Mouse (Mus musculus) ES-E14 (cell line): ENCODE measurements around the gene Krt9. TPM values are rescaled to one million over a fixed set of nuclear protein-coding genes. Genes with fewer than 3 reads are reported as not detected.

Experiments
- DNase-seq: peaks from one replicate; pipeline ENCODE4 v3.0.0-alpha.2; 2013; ENCODE audit warnings: low read depth, low spot score
- H3K27ac ChIP-seq: 2 replicates; pipeline ENCODE4 v1.5.1; 2012; ENCODE audit warnings: low read depth, mild to moderate bottlenecking, low read length, moderate library complexity, mixed read lengths; ENCODE audit not compliant: poor library complexity, insufficient read depth, severe bottlenecking
- H3K36me3 ChIP-seq: 2 replicates; pipeline ENCODE4 v1.6.1; 2012; ENCODE audit warnings: mild to moderate bottlenecking, low read length, moderate library complexity, mixed read lengths; ENCODE audit not compliant: control insufficient read depth, poor library complexity, insufficient read depth, severe bottlenecking
- H3K4me1 ChIP-seq, 2 experiments: fragments of 150-350 bp in 1 of 2; sonication (generic) in 1 of 2; 2 replicates each; pipeline ENCODE4 v1.6.1; 2012; ENCODE audit warnings: low read length in 2 of 2, mild to moderate bottlenecking in 1 of 2, mixed read lengths in 1 of 2; ENCODE audit not compliant: control insufficient read depth in 2 of 2, insufficient read depth in 2 of 2, poor library complexity in 1 of 2
- H3K4me3 ChIP-seq, 2 experiments: fragments of 150-350 bp in 1 of 2; sonication (generic) in 1 of 2; 2 replicates each; pipeline ENCODE4 v1.5.1; 2012; ENCODE audit warnings: low read length in 2 of 2, low read depth in 1 of 2, mild to moderate bottlenecking in 1 of 2, mixed read lengths in 1 of 2; ENCODE audit not compliant: insufficient read depth in 1 of 2, poor library complexity in 1 of 2, severe bottlenecking in 1 of 2
- H3K9ac ChIP-seq: 2 replicates; pipeline ENCODE4 v1.6.1; 2012; ENCODE audit warnings: low read depth, mild to moderate bottlenecking, low read length, mixed read lengths; ENCODE audit not compliant: poor library complexity, insufficient read depth, severe bottlenecking
- H3K9me3 ChIP-seq: fragments of 150-350 bp; sonication (generic); 2 replicates; pipeline ENCODE4 v1.6.1; 2012; ENCODE audit warnings: low read depth, mild to moderate bottlenecking, low read length; ENCODE audit not compliant: control insufficient read depth, insufficient read depth
- CHD2 ChIP-seq: IDR thresholded peaks from 2 replicates; pipeline ENCODE4 v1.6.1; 2014; ENCODE audit warnings: mild to moderate bottlenecking, low read depth, low read length, inconsistent platforms
- HCFC1 ChIP-seq: IDR thresholded peaks from 2 replicates; pipeline ENCODE4 v1.6.1; 2012; ENCODE audit warnings: low read length, inconsistent platforms, borderline replicate concordance; ENCODE audit not compliant: insufficient read depth
- MAFK ChIP-seq: IDR thresholded peaks from 2 replicates; pipeline ENCODE4 v1.6.1; 2014; ENCODE audit warnings: mild to moderate bottlenecking, low read depth, low read length, inconsistent platforms; ENCODE audit not compliant: insufficient read depth
- ZC3H11A ChIP-seq: IDR thresholded peaks from 2 replicates; pipeline ENCODE4 v1.6.1; 2012; ENCODE audit warnings: low read depth, mild to moderate bottlenecking, inconsistent platforms, low read length, borderline replicate concordance
- ZNF384 ChIP-seq: IDR thresholded peaks from 2 replicates; pipeline ENCODE4 v1.6.1; 2012; ENCODE audit warnings: low read depth, low read length, inconsistent platforms
- in situ Hi-C, 2 experiments: fragments of 600-800 bp; cut with MboI; formaldehyde crosslinking; loops; one replicate each; pipeline ENCODE4 v1.15.1; 2025; ENCODE audit warnings: low sequenced_read_pairs in 2 of 2, inconsistent platforms in 1 of 2; ENCODE audit not compliant: unreplicated experiment in 2 of 2
- total RNA-seq: library from RNA; depleted of rRNA; stranded (reverse); fragments of 300-350 nt; gene quantifications from 2 replicates; pipeline ENCODE4 v1.2.3, GENCODE M21; 2012

Gene Krt9
- total RNA-seq, 1 experiment: 0.09 TPM

GRCm38 (mm10) chr11:100164392-100164791 is 28.7 kb downstream of the Krt9 start:
- H3K27ac ChIP-seq: no peak overlapping the region
- no peaks in the 10 kb centered on the region for H3K36me3 ChIP-seq
- DNase-seq: no peak
- no peaks in the 10 kb centered on the region for H3K9me3 ChIP-seq
- TF ChIP-seq ZC3H11A: no peak
- TF ChIP-seq HCFC1: no peak
- TF ChIP-seq CHD2: no peak
- TF ChIP-seq ZNF384: no peak
- no peak for TF ChIP-seq MAFK
- H3K4me1 ChIP-seq: peaks cover 0 to 6% of the 10 kb centered on the region in 2 experiments; a peak in 1 of 4 replicates
- H3K9ac ChIP-seq: no peak overlapping the region
- no peak overlapping the region for H3K4me3 ChIP-seq
- in situ Hi-C loops: no loop called here

GRCm38 (mm10) chr11:100157908-100158477 is 35.1 kb downstream of the Krt9 start:
- H3K9me3 ChIP-seq: no peaks in the 10 kb centered on the region
- DNase-seq: no peak
- no peaks in the 10 kb centered on the region for H3K36me3 ChIP-seq
- peaks cover 0 to 9% of the 10 kb centered on the region in 2 experiments; a peak in 2 of 4 replicates for H3K4me1 ChIP-seq
- no peak overlapping the region for H3K27ac ChIP-seq
- TF ChIP-seq CHD2 (no peak), ZC3H11A (no peak), ZNF384 (no peak), MAFK (no peak)
- no peak overlapping the region for H3K4me3 ChIP-seq
- no peak overlapping the region for H3K9ac ChIP-seq
- in situ Hi-C loops: no loop called here

GRCm38 (mm10) chr11:100157331-100157730 is 35.7 kb downstream of the Krt9 start:
- TF ChIP-seq MAFK (no peak), ZC3H11A (no peak), CHD2 (no peak), HCFC1 (no peak), ZNF384 (no peak)
- no peaks in the 10 kb centered on the region for H3K36me3 ChIP-seq
- H3K4me1 ChIP-seq: peaks cover 0 to 9% of the 10 kb centered on the region in 2 experiments; a peak in 2 of 4 replicates
- H3K27ac ChIP-seq: no peak overlapping the region
- no peak overlapping the region for H3K4me3 ChIP-seq
- in situ Hi-C loops: no loop called here
- no peak for DNase-seq
- no peaks in the 10 kb centered on the region for H3K9me3 ChIP-seq
- no peak overlapping the region for H3K9ac ChIP-seq

GRCm38 (mm10) chr11:100155497-100156255 is 37.4 kb downstream of the Krt9 start:
- no peak overlapping the region for H3K4me3 ChIP-seq
- H3K4me1 ChIP-seq: peaks cover 0 to 9% of the 10 kb centered on the region in 2 experiments; a peak in 2 of 4 replicates
- H3K9ac ChIP-seq: no peak overlapping the region
- no peak overlapping the region for H3K27ac ChIP-seq
- no peaks in the 10 kb centered on the region for H3K36me3 ChIP-seq
- DNase-seq: no peak
- no peak for TF ChIP-seq ZNF384
- TF ChIP-seq HCFC1: no peak
- no peak for TF ChIP-seq MAFK
- no peak for TF ChIP-seq CHD2
- TF ChIP-seq ZC3H11A: no peak
- H3K9me3 ChIP-seq: no peaks in the 10 kb centered on the region
- in situ Hi-C loops: no loop called here
